Mouse (Mus musculus) cerebellum, adult 2 months (tissue): ENCODE data around the gene Olfr1032.
"Not testable (repeated sequence)": the region's sequence is repeated elsewhere in the genome, so short reads cannot be mapped to it uniquely, and the experiment has no call there.

ENCODE experiments used
- CTCF ChIP-seq: fragments of 200-500 bp; IDR thresholded peaks from 2 replicates; pipeline ENCODE4 v1.5.1; 2011; ENCODE audit warnings: low read depth, mild to moderate bottlenecking, control low read depth, low read length, moderate library complexity, borderline replicate concordance; ENCODE audit not compliant: insufficient read depth
- POLR2A ChIP-seq: fragments of 200-500 bp; IDR thresholded peaks from 2 replicates; pipeline ENCODE4 v1.6.1; 2011; ENCODE audit warnings: low read length, control low read depth, borderline replicate concordance; ENCODE audit not compliant: insufficient read depth

DNA sequence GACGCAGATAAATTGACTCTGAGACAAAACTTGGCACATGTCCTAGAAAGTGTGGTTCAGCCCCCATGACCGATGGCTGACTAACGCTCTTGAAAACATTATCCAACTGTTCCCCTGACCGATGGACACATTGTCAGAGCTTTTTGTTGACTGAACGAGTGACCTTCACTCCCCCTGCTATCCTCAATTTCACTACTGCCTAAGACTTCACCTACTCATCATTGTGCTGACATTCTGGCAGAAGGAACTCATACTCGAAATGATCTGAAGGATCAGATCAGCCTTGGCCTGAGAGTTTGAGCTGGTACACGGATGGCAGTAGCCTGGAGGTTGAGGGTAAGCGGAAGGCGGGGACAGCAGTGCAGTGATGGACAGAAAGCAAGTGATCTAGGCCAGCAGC, 16.2 kb downstream of the Olfr1032 start:
- TF ChIP-seq POLR2A, CTCF: not testable (repeated sequence)
